Mouse (Mus musculus) limb, embryonic 11.5 days (tissue): Measurements from ENCODE around the gene Baiap2l1. TPM values are rescaled to one million over a fixed set of nuclear protein-coding genes. Genes with fewer than 3 reads are reported as not detected.

ENCODE experiments used
- ATAC-seq: fragments of 200-750 bp; cut with Nextera tagmentation; 2 replicates; pipeline ENCODE4 v1.8.0; 2017; ENCODE audit warnings: low read depth; ENCODE audit not compliant: insufficient number of reproducible peaks, low FRiP score, low TSS enrichment
- DNase-seq: peaks from one replicate; pipeline ENCODE4 v3.0.0-alpha.2; 2015; ENCODE audit warnings: low spot score
- H3K27ac ChIP-seq: fragments of 300-500 bp; sonication (generic); replicated peaks from 2 replicates; pipeline ENCODE4 v1.5.1; 2014; ENCODE audit warnings: low read depth, mild to moderate bottlenecking, low read length
- H3K27me3 ChIP-seq: fragments of 300-500 bp; sonication (generic); 2 replicates; pipeline ENCODE4 v1.6.1; 2014; ENCODE audit warnings: mild to moderate bottlenecking, low read length, mixed read lengths; ENCODE audit not compliant: control insufficient read depth, insufficient read depth
- H3K36me3 ChIP-seq: fragments of 300-500 bp; sonication (generic); 2 replicates; pipeline ENCODE4 v1.6.1; 2014; ENCODE audit warnings: mild to moderate bottlenecking, low read length, moderate library complexity, mixed read lengths; ENCODE audit not compliant: control insufficient read depth, insufficient read depth
- H3K4me1 ChIP-seq: fragments of 300-500 bp; sonication (generic); 2 replicates; pipeline ENCODE4 v1.6.1; 2014; ENCODE audit warnings: low read length, mixed read lengths; ENCODE audit not compliant: control insufficient read depth, insufficient read depth
- H3K4me2 ChIP-seq: fragments of 300-500 bp; sonication (generic); 2 replicates; pipeline ENCODE4 v1.6.1; 2014; ENCODE audit warnings: low read depth, mild to moderate bottlenecking, moderate library complexity; ENCODE audit not compliant: severe bottlenecking
- H3K4me3 ChIP-seq: fragments of 300-500 bp; sonication (generic); 2 replicates; pipeline ENCODE4 v1.5.1; 2014; ENCODE audit warnings: low read depth, low read length
- H3K9ac ChIP-seq: fragments of 300-500 bp; sonication (generic); 2 replicates; pipeline ENCODE4 v1.6.1; 2014; ENCODE audit warnings: mild to moderate bottlenecking, low read length
- H3K9me3 ChIP-seq: fragments of 300-500 bp; sonication (generic); 2 replicates; pipeline ENCODE4 v1.6.1; 2016; ENCODE audit warnings: low read length; ENCODE audit not compliant: control insufficient read depth
- WGBS: fragments of 180-500 bp; shearing (Covaris S2); extraction: QIAGEN DNeasy Blood & Tissue Kit; methylation state at CpG from one replicate; pipeline ENCODE4 v1.1.7; 2014; 5-methylcytosine and 5-hydroxymethylcytosine counted together
- polyA plus RNA-seq: library from polyadenylated mRNA; unstranded; fragments of >200 nt; fragmentation: Nextera tagmentation; extraction: Ambion mirVana; gene quantifications from 2 replicates; pipeline ENCODE4 v1.2.1, GENCODE M21; 2014

Gene Baiap2l1
- polyA plus RNA-seq, 1 experiment from 2014 or later = 4.0 TPM

GRCm38 (mm10) chr5:144312183-144312582 lies 45.7 kb downstream of the Baiap2l1 start:
- no peaks in the 10 kb centered on the region for H3K36me3 ChIP-seq
- H3K9ac ChIP-seq = no peak overlapping the region
- H3K4me1 ChIP-seq = peaks cover 6% of the 10 kb centered on the region
- H3K9me3 ChIP-seq = no peaks in the 10 kb centered on the region
- no peak overlapping the region for H3K4me3 ChIP-seq
- H3K27me3 ChIP-seq = no peaks in the 10 kb centered on the region
- 78% methylated on average over 7 of the region's 7 CpGs for WGBS
- ATAC-seq (no peak), DNase-seq (no peak)
- no peak overlapping the region for H3K27ac ChIP-seq
- H3K4me2 ChIP-seq = no peak overlapping the region

DNA sequence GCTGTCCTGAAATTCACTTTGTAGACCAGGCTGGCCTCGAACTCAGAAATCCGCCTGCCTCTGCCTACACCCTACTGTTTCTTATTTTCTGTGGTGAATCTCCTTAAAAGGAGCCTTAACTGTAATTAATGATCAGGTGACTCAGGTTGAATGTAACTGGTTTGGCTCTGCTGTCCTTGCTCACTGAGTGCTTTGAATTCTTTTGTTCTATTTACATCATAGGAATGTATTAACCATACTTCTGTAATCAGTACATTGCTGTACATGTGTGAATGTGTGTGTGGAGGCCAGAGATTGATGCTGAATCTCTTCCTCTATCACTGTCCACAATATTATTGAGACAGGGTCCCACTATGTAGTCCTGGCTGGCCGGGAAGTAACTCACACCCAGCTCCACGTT lies 49.0 kb downstream of the Baiap2l1 start:
- WGBS = 76% methylated on average over 4 of the region's 4 CpGs
- ATAC-seq (no peak), DNase-seq (no peak)
- no peak overlapping the region for H3K27ac ChIP-seq
- no peak overlapping the region for H3K4me3 ChIP-seq
- H3K9me3 ChIP-seq = no peaks in the 10 kb centered on the region
- H3K4me2 ChIP-seq = no peak overlapping the region
- H3K9ac ChIP-seq = no peak overlapping the region
- H3K36me3 ChIP-seq = no peaks in the 10 kb centered on the region
- peaks cover 6% of the 10 kb centered on the region for H3K4me1 ChIP-seq
- no peaks in the 10 kb centered on the region for H3K27me3 ChIP-seq

DNA sequence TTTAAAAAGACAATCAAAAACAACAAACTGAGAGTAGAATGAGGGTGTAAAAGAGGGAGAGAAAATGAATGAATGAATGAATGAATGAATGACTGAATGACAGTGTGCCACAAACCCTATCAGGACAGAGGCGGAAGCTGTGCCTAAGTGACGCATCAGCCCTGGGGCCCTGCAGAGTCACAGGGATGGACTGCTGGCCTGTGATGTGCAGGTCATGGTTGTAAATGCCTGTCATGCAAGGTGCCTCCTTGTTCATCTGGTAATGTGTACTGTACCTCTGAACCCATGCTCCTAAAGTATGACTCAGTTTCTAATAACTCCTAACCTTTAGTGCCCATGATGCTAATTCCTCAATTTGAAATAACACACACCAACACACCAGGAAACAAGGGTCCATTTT lies 54.8 kb downstream of the Baiap2l1 start:
- Histone ChIP-seq H3K9ac (no peak overlapping the region), H3K27ac (no peak overlapping the region), H3K9me3 (no peaks in the 10 kb centered on the region), H3K36me3 (no peaks in the 10 kb centered on the region), H3K4me3 (no peak overlapping the region), H3K4me2 (no peak overlapping the region), H3K4me1 (no peaks in the 10 kb centered on the region), H3K27me3 (no peaks in the 10 kb centered on the region)
- ATAC-seq (no peak), DNase-seq (no peak)
- 91% methylated on average over 2 of the region's 2 CpGs for whole genome bisulfite sequencing

- Histone ChIP-seq H3K4me3 (no peak overlapping the region), H3K27ac (no peak overlapping the region), H3K4me1 (no peaks in the 10 kb centered on the region), H3K36me3 (no peaks in the 10 kb centered on the region), H3K27me3 (no peaks in the 10 kb centered on the region), H3K9me3 (no peaks in the 10 kb centered on the region), H3K4me2 (no peak overlapping the region), H3K9ac (no peak overlapping the region)
- DNase-seq (no peak), ATAC-seq (no peak)
- 81% methylated on average over 7 of the region's 7 CpGs for WGBS
Observed at GRCm38 (mm10) chr5:144296090-144296604, 61.8 kb downstream of the Baiap2l1 start.

- H3K4me3 ChIP-seq = no peak overlapping the region
- H3K4me1 ChIP-seq = no peaks in the 10 kb centered on the region
- WGBS = 86% methylated on average over 1 of the region's 1 CpGs
- ATAC-seq (no peak), DNase-seq (no peak)
- no peaks in the 10 kb centered on the region for H3K27me3 ChIP-seq
- no peak overlapping the region for H3K9ac ChIP-seq
- H3K36me3 ChIP-seq = no peaks in the 10 kb centered on the region
- H3K4me2 ChIP-seq = no peak overlapping the region
- no peaks in the 10 kb centered on the region for H3K9me3 ChIP-seq
- no peak overlapping the region for H3K27ac ChIP-seq
Observed at GRCm38 (mm10) chr5:144295357-144295756, 62.6 kb downstream of the Baiap2l1 start.

DNA sequence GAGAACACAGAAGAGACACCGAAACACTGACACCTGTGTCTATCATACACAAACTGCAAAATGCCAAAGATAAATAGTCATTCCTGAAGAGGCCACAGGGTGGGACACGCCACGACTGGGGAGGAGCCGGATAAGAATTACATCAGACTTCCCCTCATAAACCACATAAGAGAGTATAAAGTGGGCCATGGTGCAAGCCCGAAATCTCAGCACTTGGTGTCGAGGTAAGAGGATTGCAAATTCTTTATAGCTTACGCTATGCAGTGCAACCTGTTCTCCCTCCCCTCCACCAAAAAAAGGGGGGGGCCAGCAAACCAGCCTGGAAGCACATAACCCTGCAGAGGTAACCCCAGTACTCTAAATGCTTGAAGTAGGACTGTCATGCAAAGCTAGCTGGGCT lies 63.0 kb downstream of the Baiap2l1 start:
- DNase-seq = no peak

DNA sequence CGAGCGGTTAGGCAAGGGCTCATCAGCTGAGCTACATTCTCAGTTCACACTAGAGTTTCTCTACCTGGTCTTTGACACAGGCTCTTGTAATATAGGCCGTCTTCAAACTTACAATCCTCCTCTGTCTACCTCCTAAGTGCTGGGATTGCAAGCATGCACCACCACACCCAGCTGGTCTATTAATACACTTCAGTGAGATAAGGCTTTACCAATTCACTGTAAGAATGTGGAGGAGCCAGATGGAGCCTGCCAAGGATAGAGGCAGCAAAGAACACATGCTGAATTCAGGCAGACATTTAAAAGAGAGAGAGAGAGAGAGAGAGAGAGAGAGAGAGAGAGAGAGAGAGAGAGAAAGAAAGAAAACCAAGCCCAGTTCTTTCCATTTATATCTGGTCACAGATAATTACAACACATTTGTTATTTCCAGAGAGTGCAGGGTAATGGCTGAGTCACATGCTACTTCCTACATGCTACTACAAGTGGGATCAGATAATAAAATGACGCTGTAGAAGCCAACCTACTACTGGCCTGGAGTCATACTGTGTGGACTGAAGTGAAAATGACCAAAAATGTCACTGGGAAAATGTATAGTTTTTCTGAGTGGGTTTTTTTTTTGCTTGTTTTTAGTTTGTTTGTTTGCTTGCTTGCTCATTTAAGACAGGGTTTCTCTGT lies 68.0 kb downstream of the Baiap2l1 start:
- no peaks in the 10 kb centered on the region for H3K36me3 ChIP-seq
- H3K4me2 ChIP-seq = no peak overlapping the region
- DNase-seq = no peak
- H3K9me3 ChIP-seq = no peaks in the 10 kb centered on the region
- 90% methylated on average over 4 of the region's 4 CpGs for WGBS
- no peaks in the 10 kb centered on the region for H3K4me1 ChIP-seq
- no peak overlapping the region for H3K9ac ChIP-seq
- H3K4me3 ChIP-seq = no peak overlapping the region
- H3K27ac ChIP-seq = no peak overlapping the region
- no peak for ATAC-seq
- no peaks in the 10 kb centered on the region for H3K27me3 ChIP-seq

More for the DNA sequence above, 63.0 kb downstream of the Baiap2l1 start:
- Histone ChIP-seq H3K4me2 (no peak overlapping the region), H3K9me3 (no peaks in the 10 kb centered on the region), H3K27me3 (no peaks in the 10 kb centered on the region), H3K4me3 (no peak overlapping the region), H3K27ac (no peak overlapping the region), H3K36me3 (no peaks in the 10 kb centered on the region), H3K4me1 (no peaks in the 10 kb centered on the region), H3K9ac (no peak overlapping the region)
- WGBS = 86% methylated on average over 7 of the region's 7 CpGs
- ATAC-seq = no peak

DNA sequence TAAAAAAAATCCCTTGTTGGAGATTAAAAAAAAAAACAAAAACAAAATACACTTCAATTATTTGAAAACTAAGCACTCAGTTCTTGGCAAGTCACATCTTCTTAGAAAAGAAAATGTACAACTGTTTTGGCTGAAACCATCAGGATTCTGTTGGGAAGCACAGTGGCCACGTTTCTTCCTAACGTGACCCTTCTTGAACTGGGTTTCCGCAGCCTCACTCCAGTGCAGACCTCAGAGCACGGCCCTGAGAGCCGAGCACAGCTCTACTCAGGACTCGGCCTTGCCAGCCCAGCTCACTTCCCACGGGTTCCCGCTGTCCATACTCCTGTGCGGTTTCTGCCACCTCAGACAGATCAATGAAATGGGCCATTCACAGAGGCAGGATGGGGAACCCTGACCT lies 69.5 kb downstream of the Baiap2l1 start:
- no peak overlapping the region for H3K27ac ChIP-seq
- no peaks in the 10 kb centered on the region for H3K4me1 ChIP-seq
- WGBS = 90% methylated on average over 9 of the region's 9 CpGs
- no peaks in the 10 kb centered on the region for H3K36me3 ChIP-seq
- ATAC-seq = no peak
- H3K27me3 ChIP-seq = no peaks in the 10 kb centered on the region
- no peak overlapping the region for H3K4me2 ChIP-seq
- H3K4me3 ChIP-seq = no peak overlapping the region
- H3K9me3 ChIP-seq = no peaks in the 10 kb centered on the region
- no peak overlapping the region for H3K9ac ChIP-seq
- no peak for DNase-seq
